Mouse (Mus musculus): ENCODE results near the gene Bcl7b.

DNA sequence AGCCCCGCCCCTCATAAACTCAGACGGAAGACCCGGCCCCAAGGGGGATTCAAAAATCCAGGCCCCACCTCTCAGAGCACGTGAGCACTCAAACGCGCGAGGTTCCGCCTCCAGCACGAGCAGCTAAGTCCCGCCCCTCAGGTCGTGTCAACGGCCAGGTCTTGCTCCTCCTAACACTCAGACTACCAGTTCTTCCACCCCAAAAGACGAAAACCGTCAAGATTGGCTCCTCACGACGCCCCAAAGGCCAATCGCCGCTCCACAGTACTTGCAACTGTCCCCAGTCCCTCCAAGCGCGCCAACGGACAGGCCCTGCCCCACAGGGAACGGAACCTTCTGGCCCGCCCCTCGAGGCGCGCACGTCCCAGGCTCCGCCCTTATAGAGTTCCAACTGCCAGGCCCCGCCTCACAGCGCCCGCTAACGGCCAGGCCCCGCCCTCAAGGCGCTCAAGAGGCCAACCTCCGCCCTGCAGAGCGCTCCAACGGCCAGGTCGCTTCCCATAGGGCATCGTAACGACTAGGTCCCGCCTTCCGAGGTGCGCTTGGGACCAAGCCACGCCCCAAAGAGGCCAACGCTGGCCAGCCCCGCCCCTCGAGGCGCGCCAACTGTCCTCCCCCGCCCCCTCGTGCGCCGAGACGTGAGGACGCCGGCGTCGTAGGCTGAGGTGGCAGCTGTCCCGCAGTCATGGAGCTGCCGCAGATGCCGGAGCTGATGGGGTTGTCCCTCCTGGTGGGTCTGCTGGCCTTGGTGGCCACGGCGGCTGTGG is 18.8 kb upstream of the Bcl7b start, which contains the start of gene Tbl2:
- TF ChIP-seq TAL1 (IDR thresholded peaks at IDR 0.05; ENCODE audit: low read length): no peak
- TF ChIP-seq GATA1 (IDR thresholded peaks at IDR 0.05; ENCODE audit: low read length): no peak
